Mouse (Mus musculus): ENCODE results near the gene Kcne3.

GRCm38 (mm10) chr7:100227158-100227875, 51.0 kb downstream of the Kcne3 start, which contains the start of gene Pgm2l1:
- TF ChIP-seq EP300 (IDR thresholded peaks at IDR 0.05; ENCODE audit: insufficient read depth, low read depth, low read length) = peak; percentile 43; the same call in 1 of the 2 replicates
- no peak for TF ChIP-seq CTCF (IDR thresholded peaks at IDR 0.05; ENCODE audit: low read depth, low read length)
